Mouse (Mus musculus) adrenal gland, adult 8-10 months (tissue): ENCODE measurements around the gene Hes3. TPM values are rescaled to one million over a fixed set of nuclear protein-coding genes. Genes with fewer than 3 reads are reported as not detected.

Source experiments
- DNase-seq: peaks from one replicate; pipeline ENCODE4 v3.0.0; 2022
- total RNA-seq, 4 experiments: library from RNA; stranded (reverse); gene quantifications; 2 replicates each; pipeline ENCODE4 v1.2.4; 2022

Gene Hes3
- total RNA-seq, 4 experiments from 2014 or later, result not detected

DNA sequence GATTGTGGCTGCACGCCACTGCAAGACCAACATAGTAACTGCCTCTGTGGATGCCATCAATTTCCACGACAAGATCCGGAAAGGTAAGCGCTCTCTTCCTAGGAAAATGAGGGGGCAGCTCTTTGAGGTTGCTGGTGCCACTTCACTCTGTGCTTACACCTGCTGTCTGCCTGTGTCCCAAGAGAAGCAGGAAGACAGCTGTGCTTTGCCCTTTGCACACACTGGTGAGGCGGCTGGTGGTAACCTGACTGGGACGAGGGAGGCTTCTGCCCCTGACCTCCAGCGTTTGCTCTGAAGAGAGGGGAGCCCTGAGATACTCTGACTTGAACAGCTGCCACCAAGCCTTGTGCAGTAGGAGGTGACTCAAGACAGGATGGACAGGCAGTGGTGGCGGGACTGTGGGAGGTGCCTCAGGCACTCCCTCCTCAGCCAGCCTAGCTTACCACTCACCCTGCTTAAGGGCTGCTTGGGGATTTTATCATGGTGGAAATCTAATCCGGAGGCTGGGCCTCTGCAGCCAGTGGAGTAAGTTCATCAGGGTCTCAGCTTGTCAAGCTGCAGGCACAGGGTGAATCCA lies 38.2 kb downstream of the Hes3 start:
- no peak for DNase-seq

DNA sequence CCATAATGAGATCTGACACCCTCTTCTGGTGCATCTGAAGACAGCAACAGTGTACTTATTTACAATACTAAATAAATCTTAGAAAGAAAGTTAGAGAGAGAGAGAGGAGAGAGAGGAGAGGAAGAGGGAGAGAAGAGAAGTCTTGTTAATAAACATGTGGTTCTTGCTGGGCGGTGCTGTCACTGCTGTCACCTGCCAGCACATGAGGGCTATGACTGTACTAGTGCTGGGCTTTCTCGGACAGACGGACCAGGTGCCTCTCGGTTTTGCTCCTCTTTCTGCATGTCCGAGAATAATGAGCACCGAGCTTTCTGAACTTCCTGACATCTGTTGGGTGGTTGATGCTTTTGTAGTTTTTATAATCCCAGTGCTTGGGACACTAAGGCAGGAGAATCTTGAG lies 40.8 kb downstream of the Hes3 start:
- DNase-seq, result no peak

- DNase-seq, result no peak
These were observed 44.3 kb downstream of the Hes3 start for GRCm38 (mm10) chr4:152247195-152247594.

GRCm38 (mm10) chr4:152246011-152246410 lies 45.5 kb downstream of the Hes3 start:
- DNase-seq, result no peak

- DNase-seq, result no peak
These were observed 46.6 kb downstream of the Hes3 start for GRCm38 (mm10) chr4:152244545-152245522.

DNA sequence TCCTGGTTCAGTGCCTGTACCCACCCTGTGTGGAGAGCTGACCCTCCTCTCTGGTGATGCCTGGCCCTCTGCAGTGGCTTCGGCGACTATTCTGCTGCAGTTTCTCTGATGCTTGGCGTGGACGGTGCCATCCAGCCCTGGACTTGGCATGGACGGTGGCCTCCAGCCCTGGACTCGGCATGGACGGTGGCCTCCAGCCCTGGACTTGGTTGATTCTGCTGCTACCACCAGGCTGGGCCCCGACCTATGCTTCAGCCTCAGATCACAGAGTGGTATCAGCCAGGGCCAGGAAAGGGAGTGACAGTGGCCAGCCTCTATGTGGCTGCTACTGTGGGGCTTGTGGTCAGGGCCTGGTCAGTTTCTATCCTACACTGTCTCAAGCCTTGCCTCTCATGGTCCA lies 47.5 kb downstream of the Hes3 start:
- no peak for DNase-seq

- no peak for DNase-seq
These were observed 48.1 kb downstream of the Hes3 start for GRCm38 (mm10) chr4:152243241-152243891.

DNA sequence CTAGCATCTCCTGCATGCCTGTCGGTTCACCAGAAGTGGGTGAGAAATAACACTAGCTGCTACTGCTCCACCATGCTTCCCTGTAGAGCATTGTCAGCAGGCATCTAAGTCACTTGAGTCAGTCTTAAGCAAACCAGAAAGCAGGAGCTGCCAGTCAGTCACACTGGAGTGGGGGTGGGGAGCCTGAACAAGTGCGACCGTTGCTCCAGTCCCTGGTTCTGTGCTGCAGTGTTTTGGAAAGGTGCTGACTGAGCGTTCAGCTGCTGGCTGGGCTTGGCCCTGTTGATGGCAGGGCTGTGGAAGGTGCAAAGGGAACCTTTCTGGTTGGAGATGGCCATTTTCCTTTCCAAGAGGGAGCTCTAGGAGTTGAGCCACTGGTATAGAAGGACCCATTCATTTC lies 51.5 kb downstream of the Hes3 start:
- no peak for DNase-seq

Other genes with a start within 250 kb of the Hes3 start
- gene Plekhg5, start 219.2 kb downstream of the Hes3 start, total RNA-seq, result 10 to 100 TPM in 3 of 4 experiments, 1 to 10 TPM in 1; 8.7 to 19.5 (median 15.4) TPM
- gene Tnfrsf25, start 175.7 kb downstream of the Hes3 start, total RNA-seq, result 1 to 10 TPM in 3 of 4 experiments, under 1 TPM in 1; 0.73 to 2.0 (median 1.3) TPM
- 1 to 10 TPM; 2.1 to 6.0 (median 4.4) TPM for gene Espn, start 139.3 kb downstream of the Hes3 start, total RNA-seq
- gene Hes2, start 132.8 kb downstream of the Hes3 start, total RNA-seq, result not detected
- 10 to 100 TPM; 49.5 to 53.2 (median 51.8) TPM for gene Acot7, start 113.5 kb downstream of the Hes3 start, total RNA-seq
- gene Gpr153, start 17.4 kb downstream of the Hes3 start, total RNA-seq, result 1 to 10 TPM; 4.8 to 7.0 (median 5.4) TPM
- 10 to 100 TPM; 54.1 to 66.7 (median 59.6) TPM for gene Icmt, start 5.6 kb upstream of the Hes3 start, total RNA-seq
- 1 to 10 TPM in 2 of 4 experiments, under 1 TPM in 2; 0.23 to 2.2 (median 1.0) TPM for gene Rnf207, start 27.3 kb upstream of the Hes3 start, total RNA-seq
- gene Rpl22, start 34.1 kb upstream of the Hes3 start, total RNA-seq, result 100 to 1,000 TPM; 415 to 500 (median 453) TPM
- gene Chd5, start 47.0 kb upstream of the Hes3 start, total RNA-seq, result 10 to 100 TPM in 2 of 4 experiments, 1 to 10 TPM in 2; 7.0 to 16.9 (median 12.3) TPM
- 1 to 10 TPM; 2.8 to 6.3 (median 4.6) TPM for gene Nphp4, start 185.0 kb upstream of the Hes3 start, total RNA-seq
- 1 to 10 TPM; 4.7 to 8.9 (median 8.0) TPM for gene Kcnab2, start 186.2 kb upstream of the Hes3 start, total RNA-seq